Mouse (Mus musculus) MEL (cell line): ENCODE results near the gene Reln.

Experiments used
- BHLHE40 ChIP-seq: IDR thresholded peaks from 2 replicates; pipeline ENCODE4 v1.6.1; 2012; ENCODE audit warnings: low read depth, mild to moderate bottlenecking, inconsistent platforms, low read length, improper control_type of control experiment, borderline replicate concordance
- CTCF ChIP-seq, 3 experiments: IDR thresholded peaks in 2 of 3; conservative IDR thresholded peaks in 1 of 3; 2 replicates each; pipeline ENCODE4 v1.5.1; 2011 to 2012; ENCODE audit warnings: low read length in 3 of 3, low read depth in 2 of 3, mild to moderate bottlenecking in 2 of 3, improper control_type of control experiment in 1 of 3, inconsistent platforms in 1 of 3, mixed read lengths in 1 of 3, moderate library complexity in 1 of 3; ENCODE audit not compliant: control insufficient read depth in 1 of 3, insufficient read depth in 1 of 3, poor library complexity in 1 of 3, severe bottlenecking in 1 of 3
- E2F4 ChIP-seq: IDR thresholded peaks from 2 replicates; pipeline ENCODE4 v1.6.1; 2011; ENCODE audit warnings: low read depth, low read length, improper control_type of control experiment, borderline replicate concordance
- GABPA ChIP-seq: IDR thresholded peaks from 2 replicates; pipeline ENCODE4 v1.6.1; 2012; ENCODE audit warnings: low read depth, mild to moderate bottlenecking, inconsistent platforms, low read length, improper control_type of control experiment, moderate library complexity
- GATA1 ChIP-seq: IDR thresholded peaks from 2 replicates; pipeline ENCODE4 v1.6.1; 2011; ENCODE audit warnings: low read depth, low read length, improper control_type of control experiment
- JUND ChIP-seq: IDR thresholded peaks from 2 replicates; pipeline ENCODE4 v1.6.1; 2011; ENCODE audit warnings: low read depth, mild to moderate bottlenecking, improper control_type of control experiment, low read length
- KAT2A ChIP-seq: conservative IDR thresholded peaks from 2 replicates; pipeline ENCODE4 v1.6.1; 2012; ENCODE audit warnings: low read depth, low read length, improper control_type of control experiment, inconsistent platforms
- NELFE ChIP-seq: IDR thresholded peaks from 2 replicates; pipeline ENCODE4 v1.6.1; 2011; ENCODE audit warnings: low read depth, low read length, improper control_type of control experiment
- POLR2A ChIP-seq, 2 experiments: IDR thresholded peaks; 2 replicates each; pipeline ENCODE4 v1.6.1; 2011 to 2012; ENCODE audit warnings: low read length in 2 of 2, mild to moderate bottlenecking in 2 of 2, control low read depth in 1 of 2, improper control_type of control experiment in 1 of 2, low read depth in 1 of 2, moderate library complexity in 1 of 2; ENCODE audit not compliant: control insufficient read depth in 1 of 2, insufficient read depth in 1 of 2, poor library complexity in 1 of 2
- SMC3 ChIP-seq: IDR thresholded peaks from 2 replicates; pipeline ENCODE4 v1.6.1; 2011; ENCODE audit warnings: low read depth, low read length, improper control_type of control experiment
- TCF12 ChIP-seq: IDR thresholded peaks from 2 replicates; pipeline ENCODE4 v1.6.1; 2014; ENCODE audit warnings: low read depth, mild to moderate bottlenecking, inconsistent platforms, low read length, improper control_type of control experiment, moderate library complexity
- ZNF384 ChIP-seq: IDR thresholded peaks from 2 replicates; pipeline ENCODE4 v1.6.1; 2012; ENCODE audit warnings: low read depth, mild to moderate bottlenecking, inconsistent platforms, low read length, improper control_type of control experiment

GRCm38 (mm10) chr5:22315990-22316389 lies 28.5 kb downstream of the Reln start:
- no peak for TF ChIP-seq CTCF (IDR thresholded peaks at IDR 0.05 in 2 of 3, conservative IDR thresholded peaks at IDR 0.05 in 1 of 3; ENCODE audit: control insufficient read depth in 1 of 3, insufficient read depth in 1 of 3, low read depth in 2 of 3, low read length in 3 of 3, poor library complexity in 1 of 3, severe bottlenecking in 1 of 3)
- TF ChIP-seq GATA1, result no peak
- TF ChIP-seq TCF12, result no peak
- TF ChIP-seq KAT2A, result no peak
- no peak for TF ChIP-seq ZNF384
- TF ChIP-seq BHLHE40, result no peak
- TF ChIP-seq POLR2A (IDR thresholded peaks at IDR 0.05; ENCODE audit: control insufficient read depth in 1 of 2, insufficient read depth in 1 of 2, low read depth in 1 of 2, low read length in 2 of 2, poor library complexity in 1 of 2), result no peak
- no peak for TF ChIP-seq NELFE
- no peak for TF ChIP-seq JUND
- no peak for TF ChIP-seq E2F4
- TF ChIP-seq SMC3, result no peak
- TF ChIP-seq GABPA, result no peak
